Mouse (Mus musculus): ENCODE measurements around the gene Ift43. TPM values are rescaled to one million over a fixed set of nuclear protein-coding genes. Genes with fewer than 3 reads are reported as not detected.

Gene Ift43
- polyA plus RNA-seq, 2 experiments: 3.3 to 7.3 TPM

DNA sequence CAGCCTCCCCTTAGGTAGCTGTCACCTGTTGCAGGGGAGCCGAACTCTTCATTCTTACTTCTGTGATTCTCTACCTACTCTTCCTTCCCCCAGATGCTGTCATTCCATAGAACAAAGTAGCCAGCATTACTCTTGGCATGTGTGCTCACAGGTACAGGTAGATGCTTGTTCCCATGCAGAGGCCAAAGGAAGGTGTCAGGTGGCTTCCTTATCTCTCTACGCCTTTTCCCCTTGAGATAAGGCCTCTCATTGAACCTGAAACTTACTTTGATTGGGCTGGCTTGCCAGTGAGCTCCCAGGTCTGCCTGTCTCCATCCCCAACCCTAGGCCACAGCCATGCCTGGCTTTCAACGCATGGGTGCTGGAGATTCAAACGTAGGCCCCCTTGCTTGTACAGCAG is 11.7 kb downstream of the Ift43 start:
- TF ChIP-seq CTCF (IDR thresholded peaks at IDR 0.05; ENCODE audit: low read depth) (no peak), EP300 (IDR thresholded peaks at IDR 0.05; ENCODE audit: low read depth) (no peak)
- WGBS (ENCODE audit: insufficient replicate concordance): 60% methylated on average over 4 of the region's 4 CpGs
- no peak for DNase-seq (ENCODE audit: low read depth in 3 of 3, low spot score in 3 of 3)

DNA sequence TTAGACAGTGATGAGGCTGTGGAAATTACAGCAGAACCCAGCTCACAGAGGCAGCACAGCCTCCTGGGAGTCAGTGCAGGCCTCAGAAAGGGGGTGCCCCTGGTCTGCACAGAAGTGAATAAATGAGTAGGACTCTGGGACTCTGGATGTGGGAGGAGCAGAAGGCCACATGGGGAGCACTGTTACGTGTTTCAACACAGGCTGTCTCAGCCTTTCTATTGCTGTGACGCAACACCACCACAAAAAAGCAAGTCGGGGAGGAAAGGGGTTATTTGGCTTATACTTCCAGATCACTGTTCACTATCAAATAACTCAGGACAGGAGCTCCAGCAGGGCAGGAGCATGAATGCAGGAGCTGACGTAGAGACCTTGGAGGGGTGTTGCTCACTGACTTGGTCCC is 13.5 kb downstream of the Ift43 start:
- no peak for ATAC-seq (ENCODE audit: insufficient read depth)
- DNase-seq (ENCODE audit: low read depth in 3 of 3, low spot score in 3 of 3): no peak
- H3K36me3 ChIP-seq (replicated peaks; ENCODE audit: control insufficient read depth, insufficient read depth, low read depth): no peaks in the 10 kb centered on the region
- 63% methylated on average over 4 of the region's 4 CpGs for WGBS (ENCODE audit: insufficient replicate concordance)
- no peak overlapping the region for H3K9ac ChIP-seq (replicated peaks)
- H3K4me2 ChIP-seq (ENCODE audit: low read depth): no peak overlapping the region
- no peaks in the 10 kb centered on the region for H3K9me3 ChIP-seq (ENCODE audit: control insufficient read depth, low read length)
- H3K4me1 ChIP-seq (replicated peaks; ENCODE audit: control insufficient read depth in 2 of 2, insufficient read depth in 2 of 2, low read length in 1 of 2): no peaks in the 10 kb centered on the region
- no peaks in the 10 kb centered on the region for H3K27me3 ChIP-seq (ENCODE audit: control insufficient read depth, insufficient read depth, low read length)
- no peak overlapping the region for H3K4me3 ChIP-seq (ENCODE audit: insufficient read depth in 1 of 2, low read depth in 2 of 2, low read length in 2 of 2)
- H3K27ac ChIP-seq: no peak overlapping the region
- no peak for TF ChIP-seq CTCF (IDR thresholded peaks at IDR 0.05; ENCODE audit: low read depth)
- no peak for TF ChIP-seq EP300 (IDR thresholded peaks at IDR 0.05; ENCODE audit: low read depth)

More for the DNA sequence above, 11.7 kb downstream of the Ift43 start:
- no peak overlapping the region for H3K4me3 ChIP-seq (ENCODE audit: insufficient read depth in 1 of 2, low read depth in 2 of 2, low read length in 2 of 2)
- no peak overlapping the region for H3K9ac ChIP-seq (replicated peaks)
- H3K4me2 ChIP-seq (ENCODE audit: low read depth): no peak overlapping the region
- no peaks in the 10 kb centered on the region for H3K36me3 ChIP-seq (replicated peaks; ENCODE audit: control insufficient read depth, insufficient read depth, low read depth)
- H3K9me3 ChIP-seq (ENCODE audit: control insufficient read depth, low read length): no peaks in the 10 kb centered on the region
- no peaks in the 10 kb centered on the region for H3K27me3 ChIP-seq (ENCODE audit: control insufficient read depth, insufficient read depth, low read length)
- H3K4me1 ChIP-seq (replicated peaks; ENCODE audit: control insufficient read depth in 2 of 2, insufficient read depth in 2 of 2, low read length in 1 of 2): no peaks in the 10 kb centered on the region
- no peak for ATAC-seq (ENCODE audit: insufficient read depth)
- no peak overlapping the region for H3K27ac ChIP-seq

GRCm38 (mm10) chr12:86097781-86098180 is 15.4 kb downstream of the Ift43 start:
- H3K9me3 ChIP-seq (ENCODE audit: control insufficient read depth, low read length): no peaks in the 10 kb centered on the region
- H3K4me3 ChIP-seq (ENCODE audit: insufficient read depth in 1 of 2, low read depth in 2 of 2, low read length in 2 of 2): no peak overlapping the region
- WGBS (ENCODE audit: insufficient replicate concordance): 75% methylated on average over 11 of the region's 11 CpGs
- H3K27ac ChIP-seq: no peak overlapping the region
- no peak for DNase-seq (ENCODE audit: low read depth in 3 of 3, low spot score in 3 of 3)
- ATAC-seq (ENCODE audit: insufficient read depth): no peak
- no peak overlapping the region for H3K9ac ChIP-seq (replicated peaks)
- no peaks in the 10 kb centered on the region for H3K27me3 ChIP-seq (ENCODE audit: control insufficient read depth, insufficient read depth, low read length)
- H3K36me3 ChIP-seq (replicated peaks; ENCODE audit: control insufficient read depth, insufficient read depth, low read depth): no peaks in the 10 kb centered on the region
- H3K4me1 ChIP-seq (replicated peaks; ENCODE audit: control insufficient read depth in 2 of 2, insufficient read depth in 2 of 2, low read length in 1 of 2): no peaks in the 10 kb centered on the region
- no peak overlapping the region for H3K4me2 ChIP-seq (ENCODE audit: low read depth)
- TF ChIP-seq EP300 (IDR thresholded peaks at IDR 0.05; ENCODE audit: low read depth) (no peak), CTCF (IDR thresholded peaks at IDR 0.05; ENCODE audit: low read depth) (no peak)

DNA sequence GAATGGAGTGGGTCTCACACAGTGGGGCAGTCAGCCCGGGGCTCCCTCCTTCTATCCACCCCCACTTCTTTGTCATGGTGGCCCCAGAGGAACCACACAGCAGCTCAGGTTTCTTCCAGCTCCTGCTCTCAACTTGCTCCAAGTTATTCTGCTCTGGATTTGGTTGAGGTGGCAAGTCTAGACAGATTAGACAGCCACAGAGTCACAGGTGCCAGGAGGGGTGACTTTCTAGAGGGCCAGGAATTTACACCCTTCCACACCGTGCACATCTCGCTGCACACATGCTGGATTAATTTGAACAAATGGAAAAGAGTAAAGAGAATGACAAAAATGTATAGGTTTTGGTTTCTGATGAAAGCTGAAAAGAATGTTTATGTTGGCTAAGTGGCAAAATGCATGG is 18.4 kb downstream of the Ift43 start:
- WGBS (ENCODE audit: insufficient replicate concordance): 73% methylated on average over 3 of the region's 3 CpGs
- Histone ChIP-seq H3K36me3 (replicated peaks; ENCODE audit: control insufficient read depth, insufficient read depth, low read depth) (no peaks in the 10 kb centered on the region), H3K9me3 (ENCODE audit: control insufficient read depth, low read length) (no peaks in the 10 kb centered on the region), H3K4me2 (ENCODE audit: low read depth) (no peak overlapping the region), H3K4me3 (ENCODE audit: insufficient read depth in 1 of 2, low read depth in 2 of 2, low read length in 2 of 2) (no peak overlapping the region), H3K9ac (replicated peaks) (no peak overlapping the region), H3K27ac (no peak overlapping the region), H3K27me3 (ENCODE audit: control insufficient read depth, insufficient read depth, low read length) (no peaks in the 10 kb centered on the region), H3K4me1 (replicated peaks; ENCODE audit: control insufficient read depth in 2 of 2, insufficient read depth in 2 of 2, low read length in 1 of 2) (no peaks in the 10 kb centered on the region)
- DNase-seq (ENCODE audit: low read depth in 3 of 3, low spot score in 3 of 3): no peak
- ATAC-seq (ENCODE audit: insufficient read depth): no peak
- TF ChIP-seq EP300 (IDR thresholded peaks at IDR 0.05; ENCODE audit: low read depth): no peak
- TF ChIP-seq CTCF (IDR thresholded peaks at IDR 0.05; ENCODE audit: low read depth): no peak

GRCm38 (mm10) chr12:86102686-86103085 is 20.3 kb downstream of the Ift43 start:
- Histone ChIP-seq H3K4me2 (ENCODE audit: low read depth) (no peak overlapping the region), H3K4me1 (replicated peaks; ENCODE audit: control insufficient read depth in 2 of 2, insufficient read depth in 2 of 2, low read length in 1 of 2) (no peaks in the 10 kb centered on the region), H3K27me3 (ENCODE audit: control insufficient read depth, insufficient read depth, low read length) (no peaks in the 10 kb centered on the region), H3K9me3 (ENCODE audit: control insufficient read depth, low read length) (no peaks in the 10 kb centered on the region), H3K27ac (no peak overlapping the region), H3K9ac (replicated peaks) (no peak overlapping the region), H3K36me3 (replicated peaks; ENCODE audit: control insufficient read depth, insufficient read depth, low read depth) (no peaks in the 10 kb centered on the region), H3K4me3 (ENCODE audit: insufficient read depth in 1 of 2, low read depth in 2 of 2, low read length in 2 of 2) (no peak overlapping the region)
- no peak for TF ChIP-seq EP300 (IDR thresholded peaks at IDR 0.05; ENCODE audit: low read depth)
- no peak for TF ChIP-seq CTCF (IDR thresholded peaks at IDR 0.05; ENCODE audit: low read depth)
- 67% methylated on average over 8 of the region's 8 CpGs for WGBS (ENCODE audit: insufficient replicate concordance)
- DNase-seq (ENCODE audit: low read depth in 3 of 3, low spot score in 3 of 3) (no peak), ATAC-seq (ENCODE audit: insufficient read depth) (no peak)
